Mouse (Mus musculus): ENCODE measurements around the gene Olfr137. TPM values are rescaled to one million over a fixed set of nuclear protein-coding genes. Genes with fewer than 3 reads are reported as not detected.

Olfr137 gene
- not detected in 2 replicates for polyA plus RNA-seq (2012; rRNA removed)

GRCm38 (mm10) chr17:38307470-38307869 is at the start of gene Olfr137:
TSS of gene Olfr137 (minus strand) at chr17:38307570.
- no peaks in the 10 kb centered on the region for H3K4me1 ChIP-seq (ENCODE audit: control insufficient read depth, insufficient read depth, low read length)
- no peak for TF ChIP-seq POLR2A (IDR thresholded peaks at IDR 0.05; ENCODE audit: borderline replicate concordance, extremely low read depth, low read depth, low read length)
- TF ChIP-seq CTCF (IDR thresholded peaks at IDR 0.05; ENCODE audit: insufficient read depth, low read length) = no peak
- no peak for DNase-seq
- no peak within 1 kb of the TSS for H3K4me3 ChIP-seq (replicated peaks; ENCODE audit: extremely low read depth, low read depth, low read length)

GRCm38 (mm10) chr17:38329531-38329930 is 22.2 kb upstream of the Olfr137 start, which contains the start of gene Olfr136:
TSS of gene Olfr136 (plus strand) at chr17:38329831.
- no peak for DNase-seq
- H3K4me3 ChIP-seq (replicated peaks; ENCODE audit: extremely low read depth, low read depth, low read length) = no peak within 1 kb of the TSS
- TF ChIP-seq CTCF (IDR thresholded peaks at IDR 0.05; ENCODE audit: insufficient read depth, low read length) (no peak), POLR2A (IDR thresholded peaks at IDR 0.05; ENCODE audit: borderline replicate concordance, extremely low read depth, low read depth, low read length) (no peak)
- no peaks in the 10 kb centered on the region for H3K4me1 ChIP-seq (ENCODE audit: control insufficient read depth, insufficient read depth, low read length)

- no peaks in the 10 kb centered on the region for H3K4me1 ChIP-seq (ENCODE audit: control insufficient read depth, insufficient read depth, low read length)
- no peak for DNase-seq
- WGBS = 55% methylated on average over 1 of the region's 1 CpGs
- H3K4me3 ChIP-seq (replicated peaks; ENCODE audit: extremely low read depth, low read depth, low read length) = no peak within 1 kb of the TSS
- TF ChIP-seq POLR2A (IDR thresholded peaks at IDR 0.05; ENCODE audit: borderline replicate concordance, extremely low read depth, low read depth, low read length) = no peak
- TF ChIP-seq CTCF (IDR thresholded peaks at IDR 0.05; ENCODE audit: insufficient read depth, low read length) = no peak
Observed at GRCm38 (mm10) chr17:38260735-38261134, 46.6 kb downstream of the Olfr137 start, which contains the start of gene Olfr138. TSS of gene Olfr138 (plus strand) at chr17:38261035.

Other genes with a start within 250 kb of the Olfr137 start
- not detected in 2 replicates for gene Olfr129, start 247.5 kb downstream of the Olfr137 start, polyA plus RNA-seq (2012; rRNA removed)
- not detected in 2 replicates for gene Olfr130, start 243.6 kb downstream of the Olfr137 start, polyA plus RNA-seq (2012; rRNA removed)
- gene Olfr131, start 218.9 kb downstream of the Olfr137 start, polyA plus RNA-seq (2012; rRNA removed) = not detected in 2 replicates
- gene Olfr132, start 173.0 kb downstream of the Olfr137 start, polyA plus RNA-seq (2012; rRNA removed) = not detected in 2 replicates
- not detected in 2 replicates for gene Olfr133, start 162.3 kb downstream of the Olfr137 start, polyA plus RNA-seq (2012; rRNA removed)
- not detected in 2 replicates for gene Olfr134, start 136.2 kb downstream of the Olfr137 start, polyA plus RNA-seq (2012; rRNA removed)
- not detected in 2 replicates for gene Olfr135, start 103.2 kb downstream of the Olfr137 start, polyA plus RNA-seq (2012; rRNA removed)
- not detected in 2 replicates for gene Olfr138, start 46.5 kb downstream of the Olfr137 start, polyA plus RNA-seq (2012; rRNA removed)
- gene Olfr136, start 22.3 kb upstream of the Olfr137 start, polyA plus RNA-seq (2012; rRNA removed) = not detected in 2 replicates
- gene Esp36, start 112.6 kb upstream of the Olfr137 start, polyA plus RNA-seq (2012; rRNA removed) = not detected in 2 replicates
- not detected in 2 replicates for gene Esp34, start 246.6 kb upstream of the Olfr137 start, polyA plus RNA-seq (2012; rRNA removed)

All from lung, adult 2 months (tissue).